Mouse (Mus musculus) C2C12 (cell line): ENCODE results near the gene Pcsk7. TPM values are rescaled to one million over a fixed set of nuclear protein-coding genes. Genes with fewer than 3 reads are reported as not detected.

Experiments used
- H3K27me3 ChIP-seq: one replicate; pipeline ENCODE4 v1.6.1; 2011; ENCODE audit not compliant: control insufficient read depth, insufficient read depth, insufficient read length
- H3K36me3 ChIP-seq: one replicate; pipeline ENCODE4 v1.6.1; 2011; ENCODE audit not compliant: control insufficient read depth, insufficient read depth
- H3K4me3 ChIP-seq: one replicate; pipeline ENCODE4 v1.5.1; 2011; ENCODE audit warnings: mild to moderate bottlenecking, control low read depth; ENCODE audit not compliant: poor library complexity, insufficient read depth, severe bottlenecking
- H3K79me2 ChIP-seq: one replicate; pipeline ENCODE4 v1.6.1; 2011; ENCODE audit not compliant: control insufficient read depth, insufficient read depth
- H3K79me3 ChIP-seq: one replicate; pipeline ENCODE4 v1.6.1; 2011; ENCODE audit warnings: low read depth, control low read depth
- H3ac ChIP-seq: one replicate; pipeline ENCODE3; 2011; ENCODE audit warnings: low read depth; ENCODE audit not compliant: control insufficient read depth, insufficient read length
- CEBPB ChIP-seq: IDR thresholded peaks from one replicate; pipeline ENCODE4 v1.6.1; 2011; ENCODE audit warnings: low read depth, mild to moderate bottlenecking, control low read depth, moderate library complexity
- CTCF ChIP-seq: IDR thresholded peaks from one replicate; pipeline ENCODE4 v1.5.1; 2011; ENCODE audit not compliant: control insufficient read depth, insufficient read depth, insufficient read length
- FOSL1 ChIP-seq: IDR thresholded peaks from one replicate; pipeline ENCODE4 v1.8.0; 2011; ENCODE audit warnings: mild to moderate bottlenecking, low read length; ENCODE audit not compliant: poor library complexity, insufficient read depth, severe bottlenecking
- MAX ChIP-seq: IDR thresholded peaks from one replicate; pipeline ENCODE4 v1.6.1; 2011; ENCODE audit warnings: mild to moderate bottlenecking, control low read depth
- MYOD1 ChIP-seq: IDR thresholded peaks from one replicate; pipeline ENCODE4 v1.6.1; 2011; ENCODE audit warnings: low read depth; ENCODE audit not compliant: control insufficient read depth, insufficient read length
- MYOG ChIP-seq: IDR thresholded peaks from one replicate; pipeline ENCODE4 v1.6.1; 2011; ENCODE audit not compliant: control insufficient read depth, insufficient read length; ENCODE audit errors: extremely low read depth
- USF1 ChIP-seq: IDR thresholded peaks from one replicate; pipeline ENCODE4 v1.6.1; 2011; ENCODE audit warnings: low read depth, mild to moderate bottlenecking, control low read depth, moderate library complexity
- long read RNA-seq, 2 experiments: library from polyadenylated mRNA; unstranded; transcript quantifications; one replicate each; pipeline ENCODE4 v2.0.0; 2019 to 2020
- polyA plus RNA-seq: library from polyadenylated mRNA; unstranded; fragments of >200 nt; fragmentation: generic; extraction: Trizol; gene quantifications from one replicate; pipeline ENCODE4 v1.2.1, GENCODE M21; 2012; ENCODE audit warnings: missing spikeins

Gene Pcsk7
- polyA plus RNA-seq, result 18.0 TPM
- long read RNA-seq, experiment 1, transcript Pcsk7-201 (17 exons, 3,876 nt), result major isoform, 10 of 15 reads
- long read RNA-seq, experiment 1, partial matches to known transcripts, result 2 of 15 reads
- long read RNA-seq, experiment 1, other reads (novel, unspliced or antisense), result 2 of 15 reads
- long read RNA-seq, experiment 2, transcript Pcsk7-201 (17 exons, 3,876 nt), result major isoform, 143 of 181 reads
- long read RNA-seq, experiment 2, partial matches to known transcripts, result 4 of 181 reads
- long read RNA-seq, experiment 2, other reads (novel, unspliced or antisense), result 30 of 181 reads

DNA sequence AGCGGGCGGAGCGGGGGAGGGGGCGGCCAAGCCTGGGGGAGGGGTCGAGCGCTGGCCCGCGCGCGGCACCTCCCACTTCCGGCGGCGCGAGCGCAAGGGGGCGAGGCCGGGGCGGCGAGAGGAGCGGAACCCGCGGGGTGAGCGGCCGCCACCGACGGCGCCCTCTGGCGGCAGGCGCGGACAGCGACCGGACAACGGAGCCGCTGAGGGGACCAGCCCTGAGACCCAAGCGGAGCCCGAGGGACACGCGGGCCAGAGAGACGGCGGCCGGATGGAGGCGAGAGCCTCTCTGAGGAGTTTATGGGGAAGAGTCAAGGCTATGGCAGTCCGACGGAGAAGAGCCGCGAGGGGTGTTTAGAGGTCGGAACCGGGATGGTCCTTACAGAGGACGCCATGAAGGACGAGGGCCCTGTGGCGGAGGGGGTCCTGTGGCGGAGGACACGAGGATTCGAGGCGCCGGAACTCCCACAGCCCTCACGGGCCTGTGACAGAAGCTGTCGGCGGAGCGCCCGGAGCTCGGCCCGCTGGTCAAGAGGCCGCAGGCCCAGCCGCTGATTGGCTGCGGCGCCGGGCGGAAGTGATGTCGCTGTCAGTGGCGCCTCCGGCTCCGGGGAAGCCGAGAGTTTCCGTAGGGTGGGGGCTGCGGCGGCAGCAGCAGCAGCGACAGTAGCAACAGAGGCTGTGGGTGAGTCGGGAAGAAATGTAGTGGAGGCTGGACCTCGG is at the start of gene Pcsk7, which contains the start of gene Rnf214:
Gene Pcsk7, plus strand, starts transcription at position 143 of the 723 bp plus-strand sequence.
Gene Rnf214, minus strand, starts transcription at position 557 of the 723 bp plus-strand sequence.
- peak within 1 kb of the TSS; percentile 85 for H3ac ChIP-seq
- H3K4me3 ChIP-seq, result peak within 1 kb of the TSS; percentile 65
- peaks cover 36% of the 10 kb centered on the region for H3K79me2 ChIP-seq
- no peak for TF ChIP-seq FOSL1
- TF ChIP-seq CTCF, result peak; percentile 98
- no peaks in the 10 kb centered on the region for H3K27me3 ChIP-seq
- peaks cover 20% of the 10 kb centered on the region for H3K36me3 ChIP-seq
- peaks cover 12% of the 10 kb centered on the region for H3K79me3 ChIP-seq

DNA sequence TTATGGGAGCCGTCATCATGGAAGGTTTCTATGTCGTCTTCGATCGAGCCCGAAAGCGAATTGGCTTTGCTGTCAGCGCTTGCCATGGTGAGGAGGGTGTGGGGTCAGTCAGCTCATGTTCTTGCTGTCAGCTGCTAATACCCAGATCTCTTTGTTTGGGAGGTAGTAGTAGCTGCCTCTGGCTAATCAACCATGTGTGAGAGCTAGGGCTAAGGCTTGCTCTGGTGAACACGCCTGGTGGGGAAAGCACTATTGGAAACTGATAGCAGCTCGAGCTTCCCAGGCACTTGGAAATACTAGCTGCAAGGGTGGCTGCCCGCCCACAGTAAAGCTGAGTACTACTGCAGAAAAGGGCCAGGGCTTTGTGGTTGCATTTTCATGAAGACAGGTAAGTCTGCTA is 46.9 kb upstream of the Pcsk7 start:
- no peaks in the 10 kb centered on the region for H3K27me3 ChIP-seq
- H3K36me3 ChIP-seq, result peaks cover 75% of the 10 kb centered on the region
- H3K79me2 ChIP-seq, result no peaks in the 10 kb centered on the region
- no peak overlapping the region for H3ac ChIP-seq
- no peak for TF ChIP-seq MYOG
- no peaks in the 10 kb centered on the region for H3K79me3 ChIP-seq
- H3K4me3 ChIP-seq, result no peak overlapping the region

DNA sequence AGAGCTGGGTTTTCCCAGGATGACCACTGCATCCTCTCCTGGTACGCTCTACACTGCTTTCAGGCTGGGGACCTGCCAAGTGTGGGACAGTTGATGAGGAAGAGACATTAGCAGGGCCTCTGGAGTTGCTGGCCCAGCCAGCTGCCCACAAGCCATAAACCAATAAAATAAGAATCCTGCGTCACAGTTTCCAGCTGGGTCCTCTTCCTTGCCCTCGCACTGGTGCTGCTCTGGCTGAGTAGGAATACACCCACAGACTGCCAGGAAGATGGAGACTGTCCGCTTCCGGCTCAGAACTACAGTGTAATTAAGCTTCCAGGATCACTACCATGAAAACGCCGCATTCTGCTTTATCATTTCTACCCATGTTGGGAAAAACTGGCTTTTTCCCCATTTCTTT is 44.5 kb upstream of the Pcsk7 start:
- Histone ChIP-seq H3K79me3 (no peaks in the 10 kb centered on the region), H3K4me3 (no peak overlapping the region), H3K79me2 (no peaks in the 10 kb centered on the region), H3ac (no peak overlapping the region), H3K27me3 (no peaks in the 10 kb centered on the region), H3K36me3 (peaks cover 88% of the 10 kb centered on the region)
- TF ChIP-seq MYOD1 (no peak), CEBPB (no peak), FOSL1 (no peak), MYOG (no peak), MAX (no peak), CTCF (no peak), USF1 (no peak)

- Histone ChIP-seq H3K79me3 (no peaks in the 10 kb centered on the region), H3K4me3 (no peak overlapping the region), H3ac (no peak overlapping the region), H3K36me3 (peaks cover 44% of the 10 kb centered on the region), H3K79me2 (no peaks in the 10 kb centered on the region), H3K27me3 (no peaks in the 10 kb centered on the region)
- TF ChIP-seq CTCF (no peak), CEBPB (no peak), FOSL1 (no peak), MYOG (no peak), MYOD1 (no peak), USF1 (no peak), MAX (no peak)
Measured at GRCm38 (mm10) chr9:45869181-45869580, 37.1 kb upstream of the Pcsk7 start.

DNA sequence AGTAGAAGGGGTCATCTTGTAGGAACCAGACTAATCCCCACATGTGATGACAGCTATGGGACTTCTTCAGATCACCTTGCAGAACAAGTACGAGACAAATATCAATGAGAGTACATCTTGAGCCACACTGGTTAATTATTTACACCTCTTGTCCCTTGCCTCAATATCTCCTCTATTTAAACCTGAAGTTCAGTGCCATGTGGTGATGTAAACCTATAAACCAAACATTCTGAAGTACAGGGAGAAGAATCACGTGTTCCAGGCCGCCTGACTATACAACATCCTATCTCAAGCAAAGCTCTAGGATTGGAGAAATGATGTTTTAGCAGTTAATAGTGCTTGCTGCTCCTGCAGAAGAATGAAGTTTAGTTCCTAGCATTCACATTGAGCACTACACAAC is 36.0 kb upstream of the Pcsk7 start:
- H3ac ChIP-seq, result no peak overlapping the region
- H3K36me3 ChIP-seq, result peaks cover 39% of the 10 kb centered on the region

GRCm38 (mm10) chr9:45877928-45878327 is 28.4 kb upstream of the Pcsk7 start:
- no peaks in the 10 kb centered on the region for H3K79me3 ChIP-seq
- H3K27me3 ChIP-seq, result no peaks in the 10 kb centered on the region
- H3K79me2 ChIP-seq, result no peaks in the 10 kb centered on the region
- TF ChIP-seq MYOG, result no peak
- TF ChIP-seq USF1, result no peak
- TF ChIP-seq FOSL1, result no peak
- TF ChIP-seq CEBPB, result no peak
- no peak for TF ChIP-seq CTCF
- TF ChIP-seq MYOD1, result no peak
- TF ChIP-seq MAX, result no peak
- H3K36me3 ChIP-seq, result peaks cover 21% of the 10 kb centered on the region
- H3ac ChIP-seq, result no peak overlapping the region
- H3K4me3 ChIP-seq, result no peak overlapping the region

More for the DNA sequence above, 36.0 kb upstream of the Pcsk7 start:
- H3K4me3 ChIP-seq, result no peak overlapping the region
- TF ChIP-seq CEBPB (no peak), CTCF (no peak), MYOG (no peak), USF1 (no peak), MYOD1 (no peak), FOSL1 (no peak), MAX (no peak)
- H3K79me3 ChIP-seq, result no peaks in the 10 kb centered on the region
- no peaks in the 10 kb centered on the region for H3K27me3 ChIP-seq
- no peaks in the 10 kb centered on the region for H3K79me2 ChIP-seq
